Mouse (Mus musculus): ENCODE measurements around the gene Gm30302. TPM values are rescaled to one million over a fixed set of nuclear protein-coding genes. Genes with fewer than 3 reads are reported as not detected.

The Gm30302 gene
- not detected in 2 replicates for polyA plus RNA-seq (2014; fragmentation: Nextera tagmentation; extraction: Ambion mirVana)

DNA sequence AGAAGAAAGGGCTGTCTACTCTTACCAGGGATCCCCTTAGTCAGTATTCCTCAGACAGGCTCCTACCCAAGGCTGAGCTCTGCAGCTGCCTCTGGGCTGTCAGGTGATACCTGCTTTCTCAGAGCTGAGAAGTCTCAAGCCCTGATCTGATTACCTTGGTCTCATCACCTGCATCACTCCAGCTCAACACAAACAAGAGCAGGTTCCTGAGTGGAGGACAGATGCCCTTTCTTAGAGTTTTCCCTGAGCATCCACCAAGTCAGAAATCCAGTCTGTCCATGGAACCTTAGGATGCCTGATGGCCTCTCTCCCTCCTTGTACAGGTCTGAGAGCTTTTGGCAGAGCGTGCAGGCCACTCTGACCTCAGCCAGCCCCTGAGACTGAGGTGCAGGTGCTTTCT is at the start of gene Gm30302:
Gene Gm30302, minus strand, starts transcription at position 101 of the 400 bp plus-strand sequence.
- DNase-seq (ENCODE audit: low spot score) (no peak), ATAC-seq (replicated peaks; ENCODE audit: insufficient number of reproducible peaks, low FRiP score, low TSS enrichment, low read depth) (no peak)
- H3K4me3 ChIP-seq (ENCODE audit: low read depth, low read length): no peak within 1 kb of the TSS
- H3K27ac ChIP-seq (replicated peaks; ENCODE audit: low read depth, low read length): no peak within 1 kb of the TSS
- no peak within 1 kb of the TSS for H3K9ac ChIP-seq (replicated peaks; ENCODE audit: low read length)
- H3K4me1 ChIP-seq (ENCODE audit: control insufficient read depth, insufficient read depth, low read length): no peaks in the 10 kb centered on the region
- H3K36me3 ChIP-seq (replicated peaks; ENCODE audit: control insufficient read depth, insufficient read depth, low read depth, low read length): no peaks in the 10 kb centered on the region
- H3K27me3 ChIP-seq (ENCODE audit: control insufficient read depth, insufficient read depth, low read length): no peaks in the 10 kb centered on the region
- WGBS: 89% methylated on average over 1 of the region's 1 CpGs
- H3K9me3 ChIP-seq (replicated peaks; ENCODE audit: control insufficient read depth, low read length): no peaks in the 10 kb centered on the region; the same call in 1 of the 2 replicates
- no peak within 1 kb of the TSS for H3K4me2 ChIP-seq (ENCODE audit: low read depth, low read length)

DNA sequence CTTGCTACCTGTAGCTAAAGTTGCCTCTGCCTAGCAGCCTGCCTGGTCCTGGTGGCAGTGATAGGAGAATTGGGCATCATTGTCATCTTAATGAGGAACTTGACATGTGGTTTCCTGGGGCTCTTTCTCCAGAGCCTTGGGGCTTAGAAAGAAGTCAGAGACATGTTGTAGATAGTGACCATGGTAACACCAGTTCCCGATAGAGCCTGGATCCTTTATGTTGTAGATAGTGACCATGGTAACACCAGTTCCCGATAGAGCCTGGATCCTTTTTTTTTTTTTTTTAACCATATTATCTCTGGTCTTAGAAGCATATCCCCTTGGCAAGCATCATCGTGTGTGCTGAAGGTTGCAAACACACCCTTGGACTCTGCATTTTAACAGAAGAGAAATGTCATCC is 48.0 kb upstream of the Gm30302 start:
- 86% methylated on average over 3 of the region's 3 CpGs for WGBS
- no peak overlapping the region for H3K4me2 ChIP-seq (ENCODE audit: low read depth, low read length)

DNA sequence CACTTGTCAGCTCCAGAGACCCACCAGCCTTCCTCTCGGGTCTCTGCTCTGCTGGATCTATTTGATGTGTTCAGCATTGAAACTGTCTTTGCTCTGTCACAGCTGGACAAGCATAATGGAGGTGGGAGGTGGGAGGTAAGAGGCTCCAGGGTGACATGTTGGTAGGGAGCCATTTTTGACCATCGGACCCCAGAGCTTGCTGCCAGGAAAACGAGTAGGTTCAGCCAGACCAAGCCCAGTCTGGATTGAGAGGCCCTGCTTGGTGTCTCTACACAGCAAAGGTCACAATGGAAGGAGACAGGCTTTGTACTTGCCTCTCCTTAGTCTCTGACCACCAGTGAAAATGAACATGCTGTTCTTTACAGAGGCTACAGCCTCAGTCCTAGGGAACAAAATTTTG is 47.3 kb upstream of the Gm30302 start:
- Histone ChIP-seq H3K27me3 (ENCODE audit: control insufficient read depth, insufficient read depth, low read length) (no peaks in the 10 kb centered on the region), H3K36me3 (replicated peaks; ENCODE audit: control insufficient read depth, insufficient read depth, low read depth, low read length) (no peaks in the 10 kb centered on the region), H3K9ac (replicated peaks; ENCODE audit: low read length) (no peak overlapping the region), H3K4me2 (ENCODE audit: low read depth, low read length) (no peak overlapping the region), H3K4me3 (ENCODE audit: low read depth, low read length) (no peak overlapping the region), H3K27ac (replicated peaks; ENCODE audit: low read depth, low read length) (no peak overlapping the region), H3K9me3 (replicated peaks; ENCODE audit: control insufficient read depth, low read length) (no peaks in the 10 kb centered on the region; the same call in 1 of the 2 replicates), H3K4me1 (ENCODE audit: control insufficient read depth, insufficient read depth, low read length) (no peaks in the 10 kb centered on the region)
- ATAC-seq (replicated peaks; ENCODE audit: insufficient number of reproducible peaks, low FRiP score, low TSS enrichment, low read depth) (no peak), DNase-seq (ENCODE audit: low spot score) (no peak)
- WGBS: 89% methylated on average over 3 of the region's 3 CpGs

More for the DNA sequence above, 48.0 kb upstream of the Gm30302 start:
- Histone ChIP-seq H3K4me1 (ENCODE audit: control insufficient read depth, insufficient read depth, low read length) (no peaks in the 10 kb centered on the region), H3K9me3 (replicated peaks; ENCODE audit: control insufficient read depth, low read length) (no peaks in the 10 kb centered on the region; the same call in 1 of the 2 replicates), H3K9ac (replicated peaks; ENCODE audit: low read length) (no peak overlapping the region), H3K4me3 (ENCODE audit: low read depth, low read length) (no peak overlapping the region), H3K27ac (replicated peaks; ENCODE audit: low read depth, low read length) (no peak overlapping the region), H3K36me3 (replicated peaks; ENCODE audit: control insufficient read depth, insufficient read depth, low read depth, low read length) (no peaks in the 10 kb centered on the region), H3K27me3 (ENCODE audit: control insufficient read depth, insufficient read depth, low read length) (no peaks in the 10 kb centered on the region)
- DNase-seq (ENCODE audit: low spot score) (no peak), ATAC-seq (replicated peaks; ENCODE audit: insufficient number of reproducible peaks, low FRiP score, low TSS enrichment, low read depth) (no peak)

DNA sequence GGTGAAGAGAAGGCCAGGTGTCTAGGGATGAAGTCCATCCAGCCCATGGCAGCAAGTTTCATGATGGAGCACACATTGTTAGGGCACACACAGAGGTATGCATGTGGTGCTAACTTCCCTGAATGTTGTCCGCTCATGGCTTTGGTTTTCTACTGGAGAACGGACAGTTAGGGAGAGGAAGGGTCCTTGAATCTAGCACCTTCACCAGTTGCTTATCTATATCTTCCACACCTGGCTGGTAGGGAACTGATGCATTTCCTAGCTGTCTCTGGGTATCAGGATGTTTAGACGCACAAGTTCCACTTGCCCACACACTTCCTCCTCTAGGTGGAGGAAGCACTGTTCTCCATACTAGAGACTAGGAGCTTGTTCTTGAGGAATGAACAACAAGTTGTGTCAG is 46.9 kb upstream of the Gm30302 start:
- no peaks in the 10 kb centered on the region for H3K36me3 ChIP-seq (replicated peaks; ENCODE audit: control insufficient read depth, insufficient read depth, low read depth, low read length)
- 90% methylated on average over 3 of the region's 3 CpGs for WGBS
- H3K4me3 ChIP-seq (ENCODE audit: low read depth, low read length): no peak overlapping the region
- ATAC-seq (replicated peaks; ENCODE audit: insufficient number of reproducible peaks, low FRiP score, low TSS enrichment, low read depth) (no peak), DNase-seq (ENCODE audit: low spot score) (no peak)
- no peaks in the 10 kb centered on the region; the same call in 1 of the 2 replicates for H3K9me3 ChIP-seq (replicated peaks; ENCODE audit: control insufficient read depth, low read length)
- H3K27ac ChIP-seq (replicated peaks; ENCODE audit: low read depth, low read length): no peak overlapping the region
- H3K27me3 ChIP-seq (ENCODE audit: control insufficient read depth, insufficient read depth, low read length): no peaks in the 10 kb centered on the region
- H3K9ac ChIP-seq (replicated peaks; ENCODE audit: low read length): no peak overlapping the region
- H3K4me1 ChIP-seq (ENCODE audit: control insufficient read depth, insufficient read depth, low read length): no peaks in the 10 kb centered on the region
- no peak overlapping the region for H3K4me2 ChIP-seq (ENCODE audit: low read depth, low read length)

DNA sequence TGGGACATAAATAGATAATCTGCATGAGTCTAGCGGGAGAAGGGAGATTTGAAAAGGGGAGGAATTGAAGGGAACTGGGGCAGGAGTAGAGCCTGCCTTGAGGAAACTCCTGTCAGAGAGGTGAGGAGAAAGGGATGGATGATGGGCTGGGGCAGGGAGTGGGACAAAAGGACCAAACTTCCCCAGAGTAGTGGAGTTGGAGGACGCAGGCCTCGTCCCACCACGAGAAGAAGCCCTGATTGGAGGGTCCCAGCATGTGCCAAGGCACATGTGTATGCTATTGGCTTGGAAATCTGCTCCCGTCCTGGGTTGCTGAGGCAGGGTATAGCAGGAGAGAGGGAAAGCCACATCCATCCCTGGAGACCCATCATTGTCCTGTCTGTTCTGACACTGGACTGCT is 45.3 kb upstream of the Gm30302 start:
- Histone ChIP-seq H3K36me3 (replicated peaks; ENCODE audit: control insufficient read depth, insufficient read depth, low read depth, low read length) (no peaks in the 10 kb centered on the region), H3K9me3 (replicated peaks; ENCODE audit: control insufficient read depth, low read length) (no peaks in the 10 kb centered on the region; the same call in 1 of the 2 replicates), H3K4me2 (ENCODE audit: low read depth, low read length) (no peak overlapping the region), H3K27me3 (ENCODE audit: control insufficient read depth, insufficient read depth, low read length) (no peaks in the 10 kb centered on the region), H3K4me1 (ENCODE audit: control insufficient read depth, insufficient read depth, low read length) (no peaks in the 10 kb centered on the region), H3K27ac (replicated peaks; ENCODE audit: low read depth, low read length) (no peak overlapping the region), H3K4me3 (ENCODE audit: low read depth, low read length) (no peak overlapping the region), H3K9ac (replicated peaks; ENCODE audit: low read length) (no peak overlapping the region)
- DNase-seq (ENCODE audit: low spot score) (no peak), ATAC-seq (replicated peaks; ENCODE audit: insufficient number of reproducible peaks, low FRiP score, low TSS enrichment, low read depth) (no peak)
- WGBS: 83% methylated on average over 5 of the region's 5 CpGs

DNA sequence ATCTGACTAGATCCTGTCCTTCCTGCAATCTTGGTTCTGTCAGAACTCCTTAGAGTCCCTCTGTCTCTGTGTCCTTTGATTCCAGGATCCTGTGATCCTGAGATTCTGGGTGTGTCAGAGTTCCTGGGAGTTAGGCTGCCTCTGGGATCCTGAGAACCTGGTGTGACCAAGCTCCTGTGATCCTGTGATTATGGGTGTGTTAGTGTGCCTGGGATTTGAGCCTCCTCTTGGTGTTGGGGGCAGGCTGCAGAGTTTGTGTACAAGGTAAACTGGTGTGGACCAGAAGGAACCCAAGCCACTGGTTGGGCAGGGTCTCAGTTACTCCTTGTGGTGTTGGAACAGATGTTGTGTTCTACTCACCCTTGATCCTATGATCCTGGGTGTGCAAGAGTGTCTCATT is 42.4 kb upstream of the Gm30302 start:
- H3K4me1 ChIP-seq (ENCODE audit: control insufficient read depth, insufficient read depth, low read length): no peaks in the 10 kb centered on the region
- no peaks in the 10 kb centered on the region for H3K27me3 ChIP-seq (ENCODE audit: control insufficient read depth, insufficient read depth, low read length)
- H3K9ac ChIP-seq (replicated peaks; ENCODE audit: low read length): no peak overlapping the region
- H3K4me2 ChIP-seq (ENCODE audit: low read depth, low read length): no peak overlapping the region
- H3K9me3 ChIP-seq (replicated peaks; ENCODE audit: control insufficient read depth, low read length): no peaks in the 10 kb centered on the region; the same call in 1 of the 2 replicates
- ATAC-seq (replicated peaks; ENCODE audit: insufficient number of reproducible peaks, low FRiP score, low TSS enrichment, low read depth) (no peak), DNase-seq (ENCODE audit: low spot score) (no peak)
- H3K4me3 ChIP-seq (ENCODE audit: low read depth, low read length): no peak overlapping the region
- H3K27ac ChIP-seq (replicated peaks; ENCODE audit: low read depth, low read length): no peak overlapping the region
- H3K36me3 ChIP-seq (replicated peaks; ENCODE audit: control insufficient read depth, insufficient read depth, low read depth, low read length): no peaks in the 10 kb centered on the region

DNA sequence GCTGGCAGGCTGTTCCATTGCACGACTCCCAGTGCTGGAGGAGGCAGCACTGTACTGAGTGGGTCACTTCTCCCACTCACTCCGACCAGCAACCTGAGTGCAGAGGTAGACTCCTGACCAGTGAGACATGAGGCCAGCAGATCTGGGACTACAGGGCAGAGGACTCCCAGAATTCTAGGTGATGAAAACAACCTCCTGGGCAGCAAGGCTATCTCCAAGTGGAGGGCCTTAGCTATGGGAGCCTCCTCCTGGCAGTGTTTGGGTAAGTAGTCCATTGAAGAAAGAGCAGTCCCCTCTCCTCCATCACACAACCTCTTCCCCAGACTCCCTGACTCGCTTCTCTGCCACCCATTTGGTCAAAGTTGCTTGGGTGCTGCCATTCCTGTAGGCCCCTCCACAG is 31.6 kb upstream of the Gm30302 start:
- Histone ChIP-seq H3K9ac (replicated peaks; ENCODE audit: low read length) (no peak overlapping the region), H3K36me3 (replicated peaks; ENCODE audit: control insufficient read depth, insufficient read depth, low read depth, low read length) (no peaks in the 10 kb centered on the region), H3K4me1 (ENCODE audit: control insufficient read depth, insufficient read depth, low read length) (no peaks in the 10 kb centered on the region), H3K27ac (replicated peaks; ENCODE audit: low read depth, low read length) (no peak overlapping the region), H3K27me3 (ENCODE audit: control insufficient read depth, insufficient read depth, low read length) (no peaks in the 10 kb centered on the region), H3K4me2 (ENCODE audit: low read depth, low read length) (no peak overlapping the region), H3K4me3 (ENCODE audit: low read depth, low read length) (no peak overlapping the region), H3K9me3 (replicated peaks; ENCODE audit: control insufficient read depth, low read length) (no peaks in the 10 kb centered on the region)
- no peak for ATAC-seq (replicated peaks; ENCODE audit: insufficient number of reproducible peaks, low FRiP score, low TSS enrichment, low read depth)
- no peak for DNase-seq (ENCODE audit: low spot score)
- WGBS: 82% methylated on average over 3 of the region's 3 CpGs

DNA sequence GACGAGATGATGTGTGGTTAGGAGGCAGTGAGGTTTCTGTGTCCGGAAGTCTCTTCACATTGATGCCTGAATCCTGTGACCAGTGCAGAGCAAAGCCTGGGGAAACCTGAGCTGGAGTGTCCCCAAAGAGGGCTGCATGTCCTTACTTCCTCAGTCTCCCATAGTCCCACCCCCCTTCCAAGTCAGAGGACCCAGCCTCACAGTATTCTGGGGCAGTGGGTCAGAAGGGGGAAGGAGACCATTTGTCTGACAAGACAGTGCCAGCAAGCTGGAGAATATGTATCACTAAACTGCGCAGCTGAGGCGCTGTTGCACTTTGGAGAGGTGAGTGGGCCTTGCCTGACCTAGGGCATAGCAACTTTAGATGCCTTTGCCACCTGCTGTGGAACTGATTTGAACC is 26.5 kb upstream of the Gm30302 start:
- 80% methylated on average over 4 of the region's 4 CpGs for WGBS

More for the DNA sequence above, 26.5 kb upstream of the Gm30302 start:
- Histone ChIP-seq H3K9me3 (replicated peaks; ENCODE audit: control insufficient read depth, low read length) (no peaks in the 10 kb centered on the region), H3K4me2 (ENCODE audit: low read depth, low read length) (no peak overlapping the region), H3K36me3 (replicated peaks; ENCODE audit: control insufficient read depth, insufficient read depth, low read depth, low read length) (no peaks in the 10 kb centered on the region), H3K4me3 (ENCODE audit: low read depth, low read length) (no peak overlapping the region), H3K27me3 (ENCODE audit: control insufficient read depth, insufficient read depth, low read length) (no peaks in the 10 kb centered on the region), H3K9ac (replicated peaks; ENCODE audit: low read length) (no peak overlapping the region), H3K4me1 (ENCODE audit: control insufficient read depth, insufficient read depth, low read length) (no peaks in the 10 kb centered on the region), H3K27ac (replicated peaks; ENCODE audit: low read depth, low read length) (no peak overlapping the region)
- DNase-seq (ENCODE audit: low spot score): no peak
- no peak for ATAC-seq (replicated peaks; ENCODE audit: insufficient number of reproducible peaks, low FRiP score, low TSS enrichment, low read depth)
